Mouse (Mus musculus): ENCODE results near the gene Wdr17. TPM values are rescaled to one million over a fixed set of nuclear protein-coding genes. Genes with fewer than 3 reads are reported as not detected.

Gene Wdr17
- polyA plus RNA-seq, 1 experiment from 2014 or later: 15.2 TPM

DNA sequence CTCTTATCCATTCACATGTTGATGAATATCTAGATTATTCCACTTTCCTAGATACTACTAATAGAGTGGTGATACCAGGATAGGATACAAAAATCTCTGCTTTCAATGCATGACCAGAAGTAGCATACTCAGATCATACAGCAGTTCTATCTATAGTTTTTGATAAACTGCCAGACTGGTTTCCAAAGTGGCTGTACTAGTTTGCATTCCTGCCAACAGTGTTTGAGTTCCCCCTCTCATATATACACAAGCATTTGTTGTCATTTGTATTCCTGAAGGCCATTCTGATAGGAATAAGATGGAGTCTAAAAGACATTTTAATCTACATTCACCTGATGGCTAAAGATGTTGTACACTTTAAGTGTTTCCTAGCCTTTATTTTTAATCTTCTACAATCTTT is 110.0 kb downstream of the Wdr17 start:
- Histone ChIP-seq H3K27ac (replicated peaks; ENCODE audit: low read depth, low read length) (no peak overlapping the region), H3K4me3 (replicated peaks; ENCODE audit: low read depth, low read length) (no peak overlapping the region), H3K4me2 (ENCODE audit: low read length) (no peak overlapping the region), H3K9me3 (ENCODE audit: control insufficient read depth, low read length) (no peaks in the 10 kb centered on the region), H3K4me1 (ENCODE audit: control insufficient read depth, insufficient read depth, low read length) (peaks cover 12% of the 10 kb centered on the region), H3K9ac (replicated peaks; ENCODE audit: low read length) (no peak overlapping the region), H3K36me3 (ENCODE audit: control insufficient read depth, insufficient read depth, low read length) (no peaks in the 10 kb centered on the region), H3K27me3 (ENCODE audit: control insufficient read depth, insufficient read depth, low read length) (no peaks in the 10 kb centered on the region)
- DNase-seq: no peak
- ATAC-seq (ENCODE audit: low FRiP score, low TSS enrichment): no peak

DNA sequence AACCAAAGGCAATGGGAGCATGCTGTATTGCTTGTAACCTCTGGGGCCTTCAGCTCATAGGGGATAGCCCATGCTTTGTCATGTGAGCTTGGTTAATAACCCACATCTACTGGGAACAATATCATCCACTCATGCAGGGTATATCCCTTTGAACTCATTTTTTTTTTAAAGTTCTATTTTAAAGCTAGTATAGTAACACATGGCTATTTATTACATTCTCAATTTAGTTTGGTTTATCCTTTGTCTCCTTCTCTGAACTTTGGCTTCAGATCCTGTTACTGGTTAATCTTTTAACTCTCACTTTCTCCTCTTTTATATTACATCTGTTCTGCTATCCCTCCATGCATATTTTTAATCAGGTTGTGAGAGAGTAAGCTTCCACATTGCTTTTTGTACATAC is 110.7 kb downstream of the Wdr17 start:
- no peak overlapping the region for H3K4me3 ChIP-seq (replicated peaks; ENCODE audit: low read depth, low read length)
- H3K27ac ChIP-seq (replicated peaks; ENCODE audit: low read depth, low read length): no peak overlapping the region
- H3K4me2 ChIP-seq (ENCODE audit: low read length): no peak overlapping the region
- no peaks in the 10 kb centered on the region for H3K27me3 ChIP-seq (ENCODE audit: control insufficient read depth, insufficient read depth, low read length)
- no peaks in the 10 kb centered on the region for H3K36me3 ChIP-seq (ENCODE audit: control insufficient read depth, insufficient read depth, low read length)
- ATAC-seq (ENCODE audit: low FRiP score, low TSS enrichment) (no peak), DNase-seq (no peak)
- peaks cover 12% of the 10 kb centered on the region for H3K4me1 ChIP-seq (ENCODE audit: control insufficient read depth, insufficient read depth, low read length)
- H3K9ac ChIP-seq (replicated peaks; ENCODE audit: low read length): no peak overlapping the region
- H3K9me3 ChIP-seq (ENCODE audit: control insufficient read depth, low read length): no peaks in the 10 kb centered on the region

- no peak for ATAC-seq (ENCODE audit: low FRiP score, low TSS enrichment)
- WGBS: 92% methylated on average over 1 of the region's 1 CpGs
- DNase-seq: no peak
- Histone ChIP-seq H3K4me3 (replicated peaks; ENCODE audit: low read depth, low read length) (no peak overlapping the region), H3K36me3 (ENCODE audit: control insufficient read depth, insufficient read depth, low read length) (no peaks in the 10 kb centered on the region), H3K27me3 (ENCODE audit: control insufficient read depth, insufficient read depth, low read length) (no peaks in the 10 kb centered on the region), H3K9ac (replicated peaks; ENCODE audit: low read length) (no peak overlapping the region), H3K4me2 (ENCODE audit: low read length) (no peak overlapping the region), H3K27ac (replicated peaks; ENCODE audit: low read depth, low read length) (no peak overlapping the region), H3K4me1 (ENCODE audit: control insufficient read depth, insufficient read depth, low read length) (no peaks in the 10 kb centered on the region), H3K9me3 (ENCODE audit: control insufficient read depth, low read length) (no peaks in the 10 kb centered on the region)
Observed at GRCm38 (mm10) chr8:54757646-54758045, 129.3 kb downstream of the Wdr17 start.

- Histone ChIP-seq H3K4me2 (ENCODE audit: low read length) (no peak overlapping the region), H3K27ac (replicated peaks; ENCODE audit: low read depth, low read length) (no peak overlapping the region), H3K4me3 (replicated peaks; ENCODE audit: low read depth, low read length) (no peak overlapping the region), H3K27me3 (ENCODE audit: control insufficient read depth, insufficient read depth, low read length) (no peaks in the 10 kb centered on the region), H3K9ac (replicated peaks; ENCODE audit: low read length) (no peak overlapping the region), H3K4me1 (ENCODE audit: control insufficient read depth, insufficient read depth, low read length) (no peaks in the 10 kb centered on the region), H3K36me3 (ENCODE audit: control insufficient read depth, insufficient read depth, low read length) (no peaks in the 10 kb centered on the region), H3K9me3 (ENCODE audit: control insufficient read depth, low read length) (no peaks in the 10 kb centered on the region)
- DNase-seq (peak; percentile 84), ATAC-seq (ENCODE audit: low FRiP score, low TSS enrichment) (peak; percentile 60; the same call in 1 of the 2 replicates)
- 67% methylated on average over 5 of the region's 5 CpGs for WGBS
Observed at GRCm38 (mm10) chr8:54736660-54737312, 150.2 kb downstream of the Wdr17 start.

- WGBS: 13% methylated on average over 8 of the region's 8 CpGs
- Histone ChIP-seq H3K4me1 (ENCODE audit: control insufficient read depth, insufficient read depth, low read length) (peaks cover 7% of the 10 kb centered on the region; the same call in 1 of the 2 replicates), H3K4me3 (replicated peaks; ENCODE audit: low read depth, low read length) (peak overlapping the region; percentile 56), H3K27me3 (ENCODE audit: control insufficient read depth, insufficient read depth, low read length) (no peaks in the 10 kb centered on the region), H3K4me2 (ENCODE audit: low read length) (peak overlapping the region; percentile 64), H3K27ac (replicated peaks; ENCODE audit: low read depth, low read length) (peak overlapping the region; percentile 65), H3K36me3 (ENCODE audit: control insufficient read depth, insufficient read depth, low read length) (no peaks in the 10 kb centered on the region), H3K9ac (replicated peaks; ENCODE audit: low read length) (peak overlapping the region; percentile 43; the same call in 1 of the 2 replicates), H3K9me3 (ENCODE audit: control insufficient read depth, low read length) (no peaks in the 10 kb centered on the region)
- no peak for DNase-seq
- peak; percentile 43; the same call in 1 of the 2 replicates for ATAC-seq (ENCODE audit: low FRiP score, low TSS enrichment)
Observed at GRCm38 (mm10) chr8:54724668-54725035, 162.3 kb downstream of the Wdr17 start.

DNA sequence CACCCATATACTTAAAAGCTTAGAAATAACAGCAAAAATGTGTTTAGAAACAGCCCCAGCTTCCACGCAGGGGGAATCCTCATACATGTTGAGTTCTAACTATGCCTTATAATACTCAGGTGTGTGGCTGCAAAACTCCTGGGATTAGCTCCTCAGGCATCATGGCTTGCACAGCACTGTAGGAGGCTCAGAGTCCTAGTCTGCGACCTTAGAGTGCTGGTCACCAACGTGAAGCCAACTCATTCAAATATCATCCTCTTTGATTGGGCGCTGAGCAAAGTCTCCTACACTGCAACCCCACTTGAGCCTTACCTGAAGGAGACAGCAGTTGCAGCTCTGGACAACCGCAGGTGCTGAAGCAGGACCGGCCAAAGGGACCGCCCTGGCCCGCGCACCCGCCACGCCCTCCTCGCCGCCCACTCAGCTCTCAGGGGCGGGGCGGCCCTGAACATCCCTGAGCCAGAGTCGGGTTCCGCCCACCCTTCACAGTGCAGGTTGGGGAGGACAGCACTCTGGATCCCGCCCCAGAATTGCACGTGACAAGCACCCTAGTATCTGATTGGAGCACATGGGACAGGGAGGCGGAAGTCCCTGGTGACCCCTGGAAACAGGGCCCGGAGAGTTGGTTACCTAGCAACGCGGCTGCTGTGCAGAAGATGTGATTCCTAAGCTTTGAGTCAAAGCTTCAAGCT is 162.9 kb downstream of the Wdr17 start:
- Histone ChIP-seq H3K9me3 (ENCODE audit: control insufficient read depth, low read length) (no peaks in the 10 kb centered on the region), H3K27me3 (ENCODE audit: control insufficient read depth, insufficient read depth, low read length) (no peaks in the 10 kb centered on the region), H3K4me3 (replicated peaks; ENCODE audit: low read depth, low read length) (peak overlapping the region; percentile 56), H3K36me3 (ENCODE audit: control insufficient read depth, insufficient read depth, low read length) (no peaks in the 10 kb centered on the region), H3K4me2 (ENCODE audit: low read length) (peak overlapping the region; percentile 64), H3K9ac (replicated peaks; ENCODE audit: low read length) (peak overlapping the region; percentile 43), H3K4me1 (ENCODE audit: control insufficient read depth, insufficient read depth, low read length) (peaks cover 7% of the 10 kb centered on the region; the same call in 1 of the 2 replicates), H3K27ac (replicated peaks; ENCODE audit: low read depth, low read length) (peak overlapping the region; percentile 65)
- peak; percentile 100 for ATAC-seq (ENCODE audit: low FRiP score, low TSS enrichment)
- 2% methylated on average over 23 of the region's 23 CpGs for WGBS
- DNase-seq: peak; percentile 96

- Histone ChIP-seq H3K36me3 (ENCODE audit: control insufficient read depth, insufficient read depth, low read length) (no peaks in the 10 kb centered on the region), H3K9me3 (ENCODE audit: control insufficient read depth, low read length) (no peaks in the 10 kb centered on the region), H3K4me1 (ENCODE audit: control insufficient read depth, insufficient read depth, low read length) (no peaks in the 10 kb centered on the region), H3K27me3 (ENCODE audit: control insufficient read depth, insufficient read depth, low read length) (no peaks in the 10 kb centered on the region), H3K4me3 (replicated peaks; ENCODE audit: low read depth, low read length) (no peak overlapping the region), H3K27ac (replicated peaks; ENCODE audit: low read depth, low read length) (no peak overlapping the region), H3K4me2 (ENCODE audit: low read length) (no peak overlapping the region), H3K9ac (replicated peaks; ENCODE audit: low read length) (no peak overlapping the region)
- ATAC-seq (ENCODE audit: low FRiP score, low TSS enrichment) (no peak), DNase-seq (no peak)
- WGBS: 75% methylated on average over 4 of the region's 4 CpGs
Observed at GRCm38 (mm10) chr8:54718515-54718914, 168.5 kb downstream of the Wdr17 start.

GRCm38 (mm10) chr8:54705743-54706142 is 181.2 kb downstream of the Wdr17 start:
- 68% methylated on average over 2 of the region's 2 CpGs for WGBS
- Histone ChIP-seq H3K27me3 (ENCODE audit: control insufficient read depth, insufficient read depth, low read length) (no peaks in the 10 kb centered on the region), H3K36me3 (ENCODE audit: control insufficient read depth, insufficient read depth, low read length) (no peaks in the 10 kb centered on the region), H3K9ac (replicated peaks; ENCODE audit: low read length) (no peak overlapping the region), H3K4me3 (replicated peaks; ENCODE audit: low read depth, low read length) (no peak overlapping the region), H3K9me3 (ENCODE audit: control insufficient read depth, low read length) (no peaks in the 10 kb centered on the region), H3K27ac (replicated peaks; ENCODE audit: low read depth, low read length) (no peak overlapping the region), H3K4me2 (ENCODE audit: low read length) (no peak overlapping the region), H3K4me1 (ENCODE audit: control insufficient read depth, insufficient read depth, low read length) (no peaks in the 10 kb centered on the region)
- ATAC-seq (ENCODE audit: low FRiP score, low TSS enrichment): no peak
- peak; percentile 40 for DNase-seq

DNA sequence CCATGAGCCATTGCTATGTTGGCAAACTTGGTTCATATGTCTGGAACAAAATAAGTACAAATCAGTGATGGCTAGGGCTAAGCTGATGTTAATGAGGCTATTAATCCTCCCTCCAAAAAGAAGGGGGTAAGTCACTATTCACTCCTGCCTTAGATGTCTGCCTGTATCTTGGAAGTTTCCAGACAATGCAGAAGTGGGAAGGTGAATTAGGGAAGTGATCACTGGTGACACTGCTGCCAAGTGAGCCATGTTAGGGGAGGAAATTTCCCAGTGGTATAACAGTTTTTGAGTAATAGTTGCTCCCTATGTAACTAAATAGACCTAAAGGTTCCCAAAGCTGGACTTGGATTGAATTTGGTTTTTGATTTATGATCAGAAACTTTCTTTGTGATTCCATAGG is 215.2 kb downstream of the Wdr17 start:
- H3K27me3 ChIP-seq (ENCODE audit: control insufficient read depth, insufficient read depth, low read length): no peaks in the 10 kb centered on the region
- no peak overlapping the region for H3K4me3 ChIP-seq (replicated peaks; ENCODE audit: low read depth, low read length)
- no peak overlapping the region for H3K9ac ChIP-seq (replicated peaks; ENCODE audit: low read length)
- H3K36me3 ChIP-seq (ENCODE audit: control insufficient read depth, insufficient read depth, low read length): no peaks in the 10 kb centered on the region
- H3K4me2 ChIP-seq (ENCODE audit: low read length): no peak overlapping the region
- ATAC-seq (ENCODE audit: low FRiP score, low TSS enrichment): no peak
- DNase-seq: no peak
- no peaks in the 10 kb centered on the region for H3K4me1 ChIP-seq (ENCODE audit: control insufficient read depth, insufficient read depth, low read length)
- no peaks in the 10 kb centered on the region for H3K9me3 ChIP-seq (ENCODE audit: control insufficient read depth, low read length)
- no peak overlapping the region for H3K27ac ChIP-seq (replicated peaks; ENCODE audit: low read depth, low read length)
